Mouse (Mus musculus) ovary, postnatal 36 days (tissue): ENCODE measurements around the gene Khdrbs1.

Experiments used
- DNase-seq: peaks from one replicate; pipeline ENCODE4 v3.0.0; 2022; ENCODE audit warnings: low spot score, mixed read lengths

Khdrbs1 gene

GRCm38 (mm10) chr4:129672083-129672877, 69.8 kb downstream of the Khdrbs1 start, which contains the start of gene Kpna6:
Kpna6 (minus strand) TSS chr4:129672767.
- peak; percentile 89 for DNase-seq

GRCm38 (mm10) chr4:129671491-129672082, 70.5 kb downstream of the Khdrbs1 start:
- peak; percentile 25 for DNase-seq

- no peak for DNase-seq
These were observed 79.8 kb downstream of the Khdrbs1 start for GRCm38 (mm10) chr4:129662255-129662813.

GRCm38 (mm10) chr4:129661584-129661983, 80.5 kb downstream of the Khdrbs1 start:
- no peak for DNase-seq

GRCm38 (mm10) chr4:129654770-129655169, 87.3 kb downstream of the Khdrbs1 start:
- no peak for DNase-seq
